Mouse (Mus musculus) kidney, adult 2 months (tissue): ENCODE measurements around the gene Rhbdd2.

Source experiments
- CTCF ChIP-seq: fragments of 200-500 bp; conservative IDR thresholded peaks from 2 replicates; pipeline ENCODE4 v1.5.1; 2011; ENCODE audit warnings: low read depth, mild to moderate bottlenecking, control low read depth, low read length, moderate library complexity, mixed read lengths; ENCODE audit not compliant: insufficient read depth, insufficient read length
- POLR2A ChIP-seq: fragments of 200-500 bp; IDR thresholded peaks from one replicate; pipeline ENCODE4 v1.6.1; 2011; ENCODE audit warnings: low read depth, low read length, control low read depth

GRCm38 (mm10) chr5:135690401-135690800, 58.0 kb downstream of the Rhbdd2 start:
- TF ChIP-seq POLR2A (no peak), CTCF (no peak)
